Mouse (Mus musculus) erythroid progenitor cell, adult 5-6 weeks (primary cell): ENCODE data around the gene Pla2g4b. TPM values are rescaled to one million over a fixed set of nuclear protein-coding genes. Genes with fewer than 3 reads are reported as not detected.

ENCODE experiments used
- ATAC-seq: replicated peaks from 2 replicates; pipeline ENCODE4 v1.8.0; 2016; ENCODE audit warnings: moderate number of reproducible peaks, mild to moderate bottlenecking, moderate TSS enrichment, inconsistent platforms; ENCODE audit not compliant: poor library complexity, low FRiP score, severe bottlenecking
- total RNA-seq, 2 experiments: library from RNA; stranded (forward) in 1 of 2; stranded (reverse) in 1 of 2; fragments of 150-400 nt in 1 of 2; fragments of 186-747, 209-891 nt in 1 of 2; gene quantifications; 2 replicates each; pipeline versions ENCODE4 v1.2.3 to v1.2.4; 2015 to 2017; ENCODE audit warnings: low replicate concordance in 2 of 2

Gene Pla2g4b
- 2.9 TPM in 1 of 2 replicates, not detected in the other for total RNA-seq (2015; ENCODE audit: low replicate concordance)
- total RNA-seq (2017; ENCODE audit: low replicate concordance) = not detected in 2 replicates

DNA sequence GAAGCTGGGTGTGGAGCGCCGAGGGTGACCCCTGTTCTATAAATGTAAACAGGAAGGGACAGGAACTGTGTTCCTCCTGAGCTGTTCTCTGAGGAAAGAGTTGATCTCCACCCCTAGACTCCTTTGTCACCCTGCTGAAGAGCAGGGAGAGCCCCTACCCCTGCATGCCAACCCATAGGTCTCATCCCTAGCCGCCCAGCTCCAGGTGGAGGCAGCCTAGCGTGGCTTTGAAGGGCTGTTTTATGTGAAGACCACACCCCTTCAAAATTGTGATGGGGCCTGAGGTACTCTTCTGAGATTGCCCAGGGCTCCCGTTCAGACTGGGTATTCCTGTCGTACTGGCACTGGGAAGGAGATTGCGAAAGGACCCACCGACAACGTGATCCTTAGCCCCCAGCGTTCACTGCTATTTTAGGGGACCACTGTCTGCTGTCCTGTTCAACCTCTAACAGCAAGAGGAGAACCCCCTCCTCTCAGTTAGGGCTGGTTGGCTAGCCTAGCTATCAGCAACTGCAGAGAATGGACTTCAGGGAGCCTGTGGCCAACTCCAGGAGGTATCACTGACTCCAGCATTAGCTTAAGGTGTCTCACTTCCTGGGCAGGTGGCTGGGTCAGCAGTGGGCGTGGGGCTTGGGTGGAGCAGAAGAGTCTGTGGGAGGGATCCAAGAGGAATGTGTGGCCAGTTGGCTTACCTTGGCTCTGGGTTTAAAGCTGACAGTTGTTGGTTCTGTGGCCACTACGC lies at the start of gene Pla2g4b:
Gene Pla2g4b, plus strand, starts transcription at position 692 of the 742 bp plus-strand sequence.
- no peak for ATAC-seq

DNA sequence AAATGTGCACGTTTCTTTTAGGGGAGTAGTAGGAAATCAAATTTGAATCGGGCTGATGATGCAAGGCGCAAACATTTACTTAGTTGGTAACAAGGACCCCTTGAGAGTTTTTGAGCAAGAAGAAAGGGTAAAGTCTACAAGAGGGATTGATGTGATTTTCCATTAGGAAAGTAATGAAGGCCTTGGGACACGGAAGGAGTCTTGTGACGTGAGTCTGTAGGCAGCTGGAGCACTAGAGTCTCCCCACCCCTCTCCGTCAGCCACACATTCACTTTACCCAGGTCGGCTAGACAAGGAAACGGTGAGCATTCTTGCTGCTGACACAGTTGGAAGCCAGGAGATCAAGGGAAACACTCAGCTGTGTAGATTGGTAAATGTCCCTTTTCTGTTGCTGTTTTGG lies 47.3 kb upstream of the Pla2g4b start:
- no peak for ATAC-seq

DNA sequence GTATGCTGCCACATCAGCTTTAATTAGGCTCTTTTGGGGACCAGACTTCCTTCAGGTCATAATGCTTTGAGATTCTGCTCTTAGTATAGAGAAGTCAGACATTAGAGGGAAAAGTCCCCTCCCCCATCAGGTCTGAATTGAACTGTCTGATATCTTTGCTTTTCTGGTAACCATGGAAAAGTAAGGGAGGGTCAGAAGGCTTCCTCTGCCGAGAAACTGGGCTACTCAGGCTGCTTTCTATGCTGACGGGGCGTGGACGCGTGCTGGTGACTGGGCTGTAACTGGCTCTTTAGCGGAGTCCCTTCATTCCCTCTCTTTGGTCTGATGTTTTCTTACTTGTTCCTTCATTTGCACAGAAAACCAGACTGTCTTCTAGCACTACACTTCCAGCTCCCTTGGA lies 46.8 kb upstream of the Pla2g4b start:
- no peak for ATAC-seq

DNA sequence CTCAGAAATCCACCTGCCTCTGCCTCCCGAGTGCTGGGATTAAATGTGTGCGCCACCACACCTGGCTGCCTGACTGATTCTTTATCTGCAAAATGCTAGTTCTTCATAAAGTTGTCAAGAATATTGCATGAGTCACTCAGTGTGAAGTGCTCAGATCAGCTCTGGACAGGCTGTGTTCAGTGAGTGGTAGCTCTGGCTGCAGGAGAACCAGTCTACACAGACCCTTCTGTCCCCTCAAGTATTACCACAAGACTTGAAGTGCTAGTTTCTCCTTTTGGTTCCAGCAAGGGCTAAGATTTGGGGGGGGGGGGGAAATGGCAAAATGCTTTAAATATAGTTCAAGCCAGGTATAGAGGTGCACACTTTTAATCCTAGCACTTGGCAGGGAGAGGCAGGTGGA lies 45.8 kb upstream of the Pla2g4b start:
- no peak for ATAC-seq

DNA sequence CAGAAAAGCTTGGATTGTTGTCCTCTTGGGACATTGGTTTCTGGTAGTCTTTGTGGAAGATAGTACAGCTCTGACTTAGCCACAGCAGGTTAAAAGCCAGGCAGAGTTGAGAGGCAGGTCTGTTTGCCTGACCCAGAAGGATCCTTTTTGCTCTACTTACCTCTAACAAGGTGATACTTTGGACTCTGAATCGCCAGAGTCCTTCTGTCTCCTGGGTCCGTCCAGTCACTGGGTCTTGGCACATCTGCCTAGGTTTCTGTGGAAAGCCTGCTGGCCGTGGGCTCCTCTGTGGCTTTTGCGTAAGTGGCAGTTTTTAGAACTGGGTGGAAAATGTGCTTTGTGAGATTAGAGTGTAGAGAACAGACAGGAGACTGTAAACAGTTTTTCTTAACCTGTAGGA lies 44.3 kb upstream of the Pla2g4b start:
- ATAC-seq = no peak

DNA sequence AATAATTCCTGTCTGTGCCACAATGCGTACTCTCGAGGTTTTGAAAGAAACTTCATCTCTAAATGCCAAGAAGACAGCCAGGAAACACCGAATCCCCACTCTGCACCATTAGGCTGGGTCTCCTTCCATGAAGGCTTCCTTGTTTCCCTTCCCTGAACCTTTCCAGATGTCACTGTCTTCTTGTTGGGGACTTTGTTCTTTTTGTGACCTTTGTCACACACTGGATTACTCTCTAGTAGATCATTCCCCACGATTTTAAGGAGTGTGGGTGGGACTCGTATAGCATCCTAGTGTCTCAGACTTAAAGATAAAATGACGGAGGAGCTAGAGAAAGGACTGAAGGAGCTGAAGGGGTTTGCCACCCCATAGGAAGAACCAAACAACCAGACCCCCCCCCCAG lies 42.3 kb upstream of the Pla2g4b start:
- no peak for ATAC-seq

DNA sequence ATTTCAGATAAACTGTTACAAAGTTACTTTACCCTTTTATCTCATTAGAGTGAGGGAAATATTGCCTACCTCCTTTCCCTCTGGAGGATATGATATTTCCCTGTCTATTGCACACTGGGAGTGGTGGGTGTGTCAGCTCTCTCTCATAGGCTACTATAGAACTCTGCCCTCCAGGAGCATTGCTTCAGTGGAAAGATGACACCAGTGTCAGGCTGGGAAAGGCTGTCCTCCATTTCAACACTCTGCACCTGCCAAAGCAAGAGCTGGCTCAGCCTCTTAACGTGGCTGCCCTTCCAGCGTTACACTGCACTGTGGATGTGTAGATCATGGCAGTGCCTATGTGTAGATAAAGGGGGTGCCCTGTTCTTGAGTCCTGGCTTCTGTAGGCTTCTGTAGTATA lies 40.9 kb upstream of the Pla2g4b start:
- ATAC-seq = no peak

DNA sequence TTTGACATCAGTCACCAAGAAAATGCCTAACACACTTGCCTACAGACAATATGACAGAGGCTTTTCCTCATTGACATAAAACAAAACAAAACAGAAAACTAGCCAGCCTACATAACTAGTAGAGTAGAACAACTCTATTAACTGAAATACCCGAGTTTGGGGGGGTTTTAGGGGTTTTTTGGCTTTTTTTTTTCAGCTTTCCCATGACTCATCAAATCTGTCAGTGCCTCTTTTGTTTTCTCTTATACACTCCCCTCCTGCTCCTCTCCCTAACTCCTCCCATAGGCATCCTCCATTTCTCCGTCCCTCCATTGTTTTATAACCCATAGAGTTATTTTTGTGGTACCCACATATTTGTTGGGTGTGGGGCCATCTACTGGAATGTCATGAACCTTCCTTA lies 39.7 kb upstream of the Pla2g4b start:
- no peak for ATAC-seq

DNA sequence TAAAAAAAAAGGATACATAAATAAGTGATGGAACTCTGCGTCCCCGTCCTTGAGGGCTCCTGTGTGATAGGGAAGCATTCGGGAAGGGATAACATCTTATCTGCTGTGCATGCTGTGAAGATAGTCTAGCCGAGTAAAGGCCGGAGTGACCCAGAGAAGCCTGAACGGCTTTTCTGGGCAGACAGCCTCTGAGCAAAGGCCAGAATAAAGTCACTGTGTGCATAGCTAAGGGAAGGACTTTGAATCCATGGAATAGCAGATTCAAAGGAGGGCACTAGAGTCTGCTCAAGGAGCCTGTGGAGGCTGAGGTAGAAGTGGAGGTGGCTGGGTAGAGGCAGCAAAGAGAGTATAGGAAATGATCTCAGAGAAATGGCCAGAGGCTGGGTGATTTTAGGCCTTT lies 38.4 kb upstream of the Pla2g4b start:
- no peak for ATAC-seq

DNA sequence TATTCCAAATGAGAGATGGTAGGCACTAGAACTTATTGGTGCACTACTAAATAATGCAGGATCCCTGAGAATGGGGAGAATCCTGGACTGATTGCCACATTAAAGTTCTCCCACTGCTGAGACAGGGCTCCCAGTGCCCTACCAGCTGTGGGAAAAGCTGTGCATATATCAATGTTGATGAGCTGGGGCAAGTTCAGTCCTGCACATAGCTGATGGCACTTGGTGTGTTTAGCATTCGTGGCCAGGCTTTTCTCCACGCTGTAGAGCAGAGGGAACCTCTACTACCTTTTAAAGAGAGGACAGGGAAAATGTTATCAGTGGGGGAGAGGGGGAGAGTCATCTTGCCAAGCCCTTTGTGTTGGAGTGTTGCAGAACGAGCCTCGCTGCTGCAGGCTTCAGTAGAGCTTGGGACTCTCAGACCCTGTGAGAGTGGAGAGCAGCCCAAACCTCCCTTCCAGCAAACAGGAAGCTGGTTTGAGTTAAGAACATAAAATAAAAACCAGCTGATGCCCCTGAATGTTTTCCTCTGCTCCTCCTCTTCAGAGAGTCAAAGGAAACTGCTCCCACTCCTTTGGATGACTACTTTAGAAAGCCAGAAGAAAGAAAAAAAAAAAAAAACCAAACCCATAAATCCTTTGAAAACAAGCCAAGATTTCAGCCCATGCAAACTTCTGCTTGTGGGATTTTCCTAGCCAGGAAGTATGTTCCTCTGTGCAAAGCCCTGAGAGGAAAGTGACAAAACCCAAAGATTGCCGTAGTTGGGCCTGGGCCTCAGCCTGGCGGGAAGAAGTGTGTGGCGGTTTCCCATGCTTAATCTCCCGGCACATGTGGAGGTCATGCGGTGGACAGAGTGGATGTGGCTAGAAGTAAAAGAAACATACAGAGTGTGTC lies 37.6 kb upstream of the Pla2g4b start:
- ATAC-seq = no peak

DNA sequence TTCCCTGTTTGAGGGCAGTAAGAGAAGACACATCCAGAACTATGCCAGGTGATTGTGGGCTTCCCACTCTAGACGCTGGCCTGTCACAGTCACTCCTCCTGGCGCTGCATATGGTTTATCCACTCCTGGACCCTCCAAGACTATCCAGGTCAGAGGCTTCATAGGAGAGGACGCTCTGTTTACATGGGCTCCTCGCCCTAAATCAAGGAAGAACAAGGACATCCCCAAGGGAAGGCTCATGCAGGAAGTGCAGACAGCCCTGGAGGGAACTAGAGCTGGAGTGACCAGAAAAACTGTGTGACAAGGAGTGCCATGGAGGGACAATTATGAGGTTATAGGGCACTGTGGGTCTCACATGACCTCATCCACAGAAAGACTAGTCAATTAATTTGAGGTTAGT lies 35.9 kb upstream of the Pla2g4b start:
- ATAC-seq = no peak

DNA sequence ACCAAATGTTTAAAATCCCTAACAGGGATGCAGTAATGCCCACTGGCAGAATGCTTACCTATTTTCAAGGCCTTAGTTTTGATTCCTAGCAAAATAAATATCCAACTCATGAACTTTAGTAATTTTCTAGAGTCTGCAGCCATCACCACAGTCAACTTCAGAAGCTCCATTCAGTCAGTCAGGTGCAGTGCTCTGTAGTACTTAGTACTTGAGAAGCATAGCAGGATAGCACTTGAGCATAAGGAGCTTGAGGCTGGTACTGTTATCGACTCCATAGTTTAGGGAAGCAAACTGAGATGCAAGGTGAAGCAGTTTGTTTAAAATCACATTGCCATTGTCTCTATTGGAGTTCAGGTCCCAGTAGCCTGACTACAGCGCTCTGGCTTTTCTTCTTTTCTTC lies 33.5 kb upstream of the Pla2g4b start:
- ATAC-seq = no peak

DNA sequence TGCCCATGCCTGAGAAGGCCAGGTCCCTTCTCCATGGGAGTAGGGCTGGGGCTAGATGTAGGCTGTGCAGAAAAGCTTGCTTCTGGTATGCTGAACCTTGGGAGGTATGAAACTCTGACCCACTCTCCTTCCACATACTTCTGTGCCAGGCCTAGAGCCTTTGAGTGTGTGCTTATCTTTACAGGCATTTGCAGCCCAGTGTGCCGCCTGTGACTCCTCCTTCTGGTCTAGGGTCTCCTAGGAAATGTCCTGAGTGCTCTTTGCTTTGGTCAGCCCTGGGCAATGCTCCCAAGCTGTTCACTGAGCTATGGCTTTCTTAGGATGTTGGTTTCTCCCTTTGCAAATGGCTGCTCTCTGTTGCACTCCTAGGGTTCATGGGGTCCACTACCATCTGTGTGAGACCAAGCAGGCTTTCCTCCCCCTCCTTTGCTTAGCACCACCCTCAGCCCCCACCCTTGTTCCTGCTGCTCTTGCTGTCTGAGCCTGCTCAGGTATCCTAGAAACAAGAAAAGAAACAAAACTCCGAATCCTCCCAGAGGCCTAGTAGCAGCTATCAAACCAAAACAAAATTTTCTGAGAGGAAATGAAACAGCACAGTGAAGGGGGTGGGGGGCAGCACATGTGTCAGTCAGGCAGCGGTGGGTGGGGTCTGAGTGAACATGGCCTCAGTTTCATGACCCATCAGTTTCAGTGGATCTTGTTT lies 32.2 kb upstream of the Pla2g4b start:
- ATAC-seq = no peak

DNA sequence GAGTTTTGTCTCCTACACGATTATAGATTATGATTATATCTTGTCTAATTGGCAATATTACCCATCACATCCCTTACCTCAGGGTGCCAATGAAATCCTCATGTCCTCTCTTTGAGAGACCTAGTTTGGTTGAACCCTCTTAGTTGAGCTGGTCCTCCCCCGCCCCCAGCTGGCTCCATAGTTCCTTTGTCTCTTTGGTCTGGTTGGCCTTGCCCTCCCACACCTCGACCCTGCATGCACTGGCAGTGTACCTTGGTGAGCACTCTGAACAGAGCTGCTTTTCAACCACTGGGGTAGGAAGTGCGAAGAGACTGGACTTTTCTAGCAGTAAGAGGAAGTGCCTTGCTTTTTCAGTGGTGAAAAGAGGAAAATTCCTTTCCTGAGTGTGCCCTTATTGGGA lies 31.3 kb upstream of the Pla2g4b start:
- ATAC-seq = no peak

DNA sequence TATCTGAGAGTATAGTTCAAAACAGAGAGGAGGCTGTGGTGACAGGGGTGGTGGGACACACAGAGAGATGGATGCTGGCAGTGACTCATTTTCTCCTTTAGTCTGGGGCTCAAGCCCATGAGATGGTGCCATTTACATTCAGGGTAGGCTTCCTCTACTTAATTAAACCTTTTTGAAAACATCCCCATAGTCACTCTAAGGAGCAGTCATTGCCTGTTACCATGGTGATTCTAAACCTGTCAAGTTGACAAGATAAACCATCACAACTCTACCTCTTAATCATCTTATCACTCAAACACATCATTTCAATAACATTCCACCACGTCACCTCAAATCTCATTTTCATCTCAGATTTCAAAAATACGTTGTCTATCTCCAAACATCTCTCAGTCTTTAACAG lies 29.2 kb upstream of the Pla2g4b start:
- no peak for ATAC-seq

DNA sequence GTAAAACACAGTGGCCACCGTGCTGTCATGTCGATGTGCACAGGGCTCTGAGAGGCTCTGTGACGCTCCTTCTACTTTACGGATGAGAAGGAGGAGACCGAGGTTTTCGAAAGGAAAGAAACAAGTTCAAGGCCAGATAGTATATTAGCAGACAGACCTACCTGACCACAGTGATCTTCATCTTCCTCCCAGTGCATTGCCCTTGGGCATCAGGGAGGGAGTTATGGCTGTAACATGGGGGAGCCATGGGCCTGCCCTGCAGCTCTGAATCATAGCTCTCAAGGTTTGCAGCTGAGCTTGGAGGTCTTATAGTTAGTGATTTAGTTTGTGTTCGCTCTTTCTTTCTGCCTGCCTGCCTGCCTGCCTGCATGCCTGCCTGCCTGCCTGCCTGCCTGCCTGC lies 26.5 kb upstream of the Pla2g4b start:
- ATAC-seq = no peak

DNA sequence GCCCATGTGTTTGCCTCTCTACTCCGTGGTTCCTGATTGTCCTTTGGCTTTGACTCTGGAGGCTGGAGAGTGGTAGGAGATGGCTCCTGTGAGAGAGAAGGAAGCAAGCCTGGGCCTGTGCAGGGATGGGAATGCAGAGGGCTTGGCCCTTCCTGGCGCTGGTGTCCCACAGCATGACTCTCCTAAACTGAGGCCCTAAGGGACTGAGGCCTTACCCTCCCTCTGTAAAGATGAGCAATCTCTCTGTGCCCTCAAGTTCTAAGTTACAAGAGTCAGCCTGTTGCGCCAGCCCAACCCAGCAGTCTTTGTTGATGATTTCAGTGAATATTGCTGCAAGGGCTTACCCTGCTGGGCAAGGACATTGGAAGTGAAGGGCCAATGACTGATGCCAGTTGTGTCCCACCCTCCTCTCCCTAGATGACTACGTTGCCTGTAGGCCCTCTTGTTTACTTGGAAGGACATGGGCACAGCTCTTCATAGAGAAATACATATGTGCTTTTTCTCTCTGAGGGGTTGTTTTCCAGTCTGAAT lies 25.5 kb upstream of the Pla2g4b start:
- ATAC-seq = no peak

DNA sequence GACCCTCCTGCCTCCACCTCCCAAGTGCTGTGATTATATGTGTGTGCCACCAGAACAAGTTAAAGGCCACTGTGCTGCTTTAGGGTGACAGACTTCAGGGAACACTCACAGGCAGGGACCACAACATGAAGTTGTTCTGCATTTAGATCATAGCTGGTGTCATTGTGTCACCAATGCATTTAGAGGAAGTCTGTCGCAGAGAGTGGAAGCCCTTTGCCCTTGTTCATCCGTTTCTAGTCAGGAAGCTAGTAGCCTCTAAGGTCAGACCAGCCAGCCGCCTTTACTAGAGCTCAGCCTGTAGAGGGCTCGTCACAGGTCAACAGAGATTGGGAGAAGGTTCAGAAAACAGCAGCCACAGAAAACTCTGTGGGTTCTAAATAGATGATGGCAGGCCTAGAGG lies 24.5 kb upstream of the Pla2g4b start:
- no peak for ATAC-seq

DNA sequence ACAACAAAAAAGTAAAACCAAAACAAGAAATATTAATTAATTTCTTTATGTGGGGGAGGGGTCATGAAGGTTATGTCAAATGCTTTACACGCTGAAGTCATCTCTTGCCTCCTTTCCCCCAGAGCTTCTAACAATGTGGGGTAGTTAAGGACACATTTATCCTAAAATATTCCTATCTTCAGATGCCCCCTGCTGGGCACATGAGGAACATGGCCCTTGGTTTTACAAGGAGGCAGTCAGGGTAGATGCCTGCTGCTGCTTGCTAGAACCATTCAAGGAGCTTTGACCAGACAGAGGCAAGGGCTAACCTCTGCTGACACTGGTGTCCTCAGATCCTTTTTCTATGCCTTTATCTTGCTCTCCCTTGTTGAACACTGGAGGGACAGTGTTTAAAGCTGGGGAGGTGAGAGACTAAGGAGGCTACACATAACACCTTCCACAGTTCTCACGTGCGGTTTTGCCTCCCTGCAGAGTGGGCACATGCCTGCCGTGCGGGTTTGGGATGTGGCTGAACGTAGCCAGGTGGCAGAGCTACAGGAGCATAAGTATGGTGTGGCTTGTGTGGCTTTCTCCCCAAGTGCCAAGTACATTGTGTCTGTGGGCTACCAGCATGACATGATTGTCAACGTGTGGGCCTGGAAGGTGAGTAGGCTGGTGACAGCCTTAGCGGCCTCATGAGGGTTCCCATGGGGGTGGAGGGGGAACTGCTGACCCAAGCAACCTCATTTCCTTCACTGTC lies 21.6 kb upstream of the Pla2g4b start:
- 0 out of 2 replicates have a peak, but pooled peaks have one; percentile 51 for ATAC-seq

DNA sequence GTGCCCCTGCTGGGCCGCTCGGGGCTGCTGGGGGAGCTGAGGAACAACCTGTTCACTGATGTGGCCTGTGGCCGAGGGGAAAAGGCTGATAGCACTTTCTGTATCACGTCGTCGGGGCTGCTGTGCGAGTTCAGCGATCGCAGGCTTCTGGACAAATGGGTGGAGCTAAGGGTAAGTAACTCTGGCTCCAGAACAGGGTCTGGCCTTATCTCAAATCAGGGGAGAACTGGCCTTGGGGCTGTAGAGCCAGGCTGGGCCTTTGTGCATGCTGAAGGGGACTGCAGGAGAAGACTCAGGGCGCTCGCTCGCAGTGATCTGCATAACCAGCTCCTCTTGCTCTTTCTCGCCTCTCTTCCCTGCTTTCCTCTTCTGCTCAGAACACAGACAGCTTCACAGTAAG lies 20.3 kb upstream of the Pla2g4b start:
- no peak for ATAC-seq
